Mouse (Mus musculus): Measurements from ENCODE around the gene Mettl15.
"Not testable (repeated sequence)": the region's sequence is repeated elsewhere in the genome, so short reads cannot be mapped to it uniquely, and the experiment has no call there.

Gene Mettl15

DNA sequence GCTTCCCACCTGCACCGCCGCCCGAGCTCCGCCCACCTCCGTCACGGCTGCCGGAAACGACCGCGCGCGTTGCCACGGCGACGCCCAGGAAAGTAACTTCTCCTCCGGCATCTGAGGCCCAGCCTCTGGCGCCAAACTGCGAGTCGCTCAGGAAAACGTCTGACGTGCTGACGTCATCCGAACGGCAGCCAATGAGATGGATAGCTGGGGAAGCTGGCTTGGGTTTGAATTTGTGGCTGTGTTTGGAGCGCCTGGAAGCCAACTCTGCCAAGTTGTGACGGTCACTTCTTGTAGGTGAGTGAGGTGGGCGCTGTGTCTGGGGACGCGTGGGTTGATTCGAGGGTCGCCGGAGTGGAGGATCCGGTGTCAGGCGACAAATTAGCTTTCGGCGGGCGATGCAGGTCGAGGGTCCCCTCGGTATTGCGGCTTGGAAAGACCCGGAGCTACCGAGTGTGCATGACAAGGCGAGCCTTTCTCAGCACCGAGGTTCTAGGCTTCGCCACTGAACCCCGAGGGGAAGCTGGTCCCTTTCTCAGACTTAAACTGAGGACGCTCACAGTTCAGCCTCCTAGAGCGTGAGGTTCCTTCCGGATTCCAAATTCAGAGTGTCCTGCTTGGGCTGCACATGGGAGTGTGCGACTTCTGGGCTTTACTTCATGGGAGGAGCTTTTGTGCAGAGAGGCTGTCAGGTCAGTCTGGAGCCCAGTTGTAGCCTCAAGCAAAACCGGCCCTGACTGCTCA lies at the start of gene Mettl15, which contains the start of gene Kif18a:
Gene Mettl15, minus strand, starts transcription at position 149 of the 741 bp plus-strand sequence.
Gene Kif18a, plus strand, starts transcription at position 139 of the 741 bp plus-strand sequence.
- peak; percentile 89 to 98 for DNase-seq (ENCODE audit: low spot score in 2 of 2)

DNA sequence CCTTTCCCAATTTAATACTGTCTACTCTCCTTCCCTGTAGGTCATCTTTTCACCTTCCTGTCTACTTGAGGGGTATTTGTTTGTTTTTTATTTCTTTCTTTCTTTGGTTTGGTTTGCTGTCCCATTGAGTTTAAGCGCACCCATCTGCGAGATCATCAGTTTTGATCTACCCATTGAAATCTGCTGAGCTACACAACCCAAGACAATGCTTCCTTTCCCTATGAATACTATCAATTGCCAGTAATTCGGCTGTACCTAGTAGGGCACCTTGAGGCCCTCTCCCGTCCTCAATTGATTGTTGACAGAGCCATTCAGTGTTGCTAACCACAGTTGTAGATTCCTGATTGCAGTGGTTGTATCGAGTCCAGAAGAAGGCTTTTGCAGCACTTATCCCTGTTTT lies 30.8 kb upstream of the Mettl15 start:
- no peak for DNase-seq (ENCODE audit: low spot score in 2 of 2)

DNA sequence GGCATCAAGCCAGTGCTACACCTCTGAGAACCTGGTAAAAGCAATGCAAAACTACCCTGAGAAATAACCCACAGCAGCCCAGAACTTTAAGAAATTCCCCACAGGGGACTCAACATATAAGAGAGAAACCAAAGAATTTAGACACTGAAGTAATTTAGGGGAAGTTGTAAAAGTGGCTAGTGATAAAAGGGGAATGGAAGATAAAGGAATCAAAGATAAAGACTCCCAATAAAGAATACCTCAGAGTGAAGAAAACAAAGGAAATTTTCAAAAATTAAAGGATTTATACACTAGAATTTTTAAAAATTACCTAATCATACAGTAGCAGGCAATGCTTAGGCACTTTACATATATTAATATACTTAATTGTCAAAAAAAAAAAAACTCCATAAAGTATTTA lies 23.1 kb upstream of the Mettl15 start:
- no peak for DNase-seq (ENCODE audit: low spot score in 2 of 2)

DNA sequence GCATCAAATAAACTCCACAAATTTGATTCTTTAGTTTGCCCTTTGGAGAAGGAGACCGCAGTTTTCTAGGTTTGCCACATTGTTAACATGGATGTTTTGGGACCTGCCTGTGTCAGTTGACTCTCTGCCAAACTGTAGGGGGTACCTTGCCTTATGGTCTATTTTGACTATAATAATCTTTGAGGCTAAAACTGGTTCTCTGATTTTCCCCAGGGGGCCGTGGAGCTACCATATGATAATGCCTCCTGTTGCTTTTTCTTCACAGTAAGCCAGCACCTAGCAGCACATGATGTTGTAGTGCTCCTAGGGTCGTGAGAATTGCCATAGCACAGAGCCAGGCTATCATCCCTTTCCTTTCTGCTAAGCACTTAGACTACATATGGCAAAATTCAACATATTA lies 21.7 kb upstream of the Mettl15 start:
- no peak for DNase-seq (ENCODE audit: low spot score in 2 of 2)

DNA sequence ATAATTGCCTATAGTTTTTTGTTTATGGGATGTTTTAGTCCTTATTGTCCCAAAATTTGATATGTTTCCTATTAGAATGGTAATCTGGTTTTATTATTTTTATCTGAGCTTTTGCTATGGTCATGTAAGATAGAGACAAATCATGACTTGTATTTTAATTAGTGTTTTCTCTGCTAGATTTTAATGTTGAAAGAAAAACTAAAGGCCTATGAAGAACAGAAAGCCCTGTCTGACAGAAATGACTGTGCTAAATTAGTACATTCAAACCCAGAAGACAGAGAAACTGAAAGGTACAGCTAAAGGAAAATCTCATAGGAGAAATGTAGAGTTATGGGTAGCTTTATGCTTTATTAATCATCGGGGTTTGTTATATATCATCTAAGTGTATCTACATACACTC lies 17.6 kb upstream of the Mettl15 start:
- no peak for DNase-seq (ENCODE audit: low spot score in 2 of 2)

DNA sequence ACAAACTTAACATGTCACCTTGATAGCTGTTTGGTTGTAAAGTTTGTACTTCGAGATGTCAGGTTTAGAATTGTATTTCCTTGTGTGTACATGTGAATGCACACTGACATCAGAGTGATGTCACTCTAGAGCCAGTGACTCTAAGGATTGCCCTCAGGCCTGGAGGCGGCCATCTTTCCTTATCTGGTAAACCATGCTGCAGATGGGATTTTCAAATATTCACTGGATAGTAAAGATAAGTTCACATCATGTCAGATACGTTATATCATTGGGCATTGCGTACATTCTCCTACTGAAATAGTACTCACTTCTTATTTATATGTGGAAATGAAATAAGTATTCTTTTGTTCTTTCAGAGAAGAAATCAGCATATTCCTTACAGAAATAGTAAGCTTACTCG lies 15.7 kb upstream of the Mettl15 start:
- no peak for DNase-seq (ENCODE audit: low spot score in 2 of 2)

DNA sequence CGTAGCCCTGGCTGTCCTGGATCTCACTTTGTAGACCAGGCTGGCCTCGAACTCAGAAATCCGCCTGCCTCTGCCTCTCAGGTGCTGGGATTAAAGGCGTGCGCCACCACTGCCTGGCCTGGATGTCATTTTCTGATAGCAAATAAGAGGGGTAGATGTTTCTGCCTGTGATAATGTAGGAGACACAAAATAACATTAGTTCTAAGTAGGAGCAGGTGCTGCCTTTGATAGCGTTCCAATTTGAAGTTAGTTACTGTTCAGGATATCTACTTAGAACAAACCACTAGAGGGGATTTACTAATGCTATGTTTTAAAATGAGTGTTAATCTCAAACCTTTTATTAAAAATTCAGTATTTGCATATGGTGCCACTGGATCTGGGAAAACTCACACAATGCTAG lies 8.8 kb upstream of the Mettl15 start:
- no peak for DNase-seq (ENCODE audit: low spot score in 2 of 2)

DNA sequence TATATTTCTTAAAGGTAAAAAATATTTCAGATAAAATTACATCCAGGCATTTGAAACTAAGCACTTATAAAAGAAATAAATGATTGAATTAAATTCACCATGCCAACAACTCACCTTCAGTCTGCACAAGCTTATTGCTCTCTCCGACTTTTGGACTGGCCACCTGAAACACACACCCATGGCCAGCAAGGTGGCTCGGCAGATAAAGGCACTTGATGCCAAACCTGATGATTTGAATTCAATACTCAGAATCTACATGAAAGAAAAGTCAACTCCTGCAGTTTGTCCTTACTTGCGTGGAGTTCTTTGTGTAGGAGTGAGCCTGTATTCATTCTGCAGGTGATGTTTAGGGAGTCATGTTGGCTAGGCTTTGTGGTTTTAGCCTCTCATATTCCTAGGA lies 3.6 kb upstream of the Mettl15 start:
- peak; percentile 44 to 71 for DNase-seq (ENCODE audit: low spot score in 2 of 2)

DNA sequence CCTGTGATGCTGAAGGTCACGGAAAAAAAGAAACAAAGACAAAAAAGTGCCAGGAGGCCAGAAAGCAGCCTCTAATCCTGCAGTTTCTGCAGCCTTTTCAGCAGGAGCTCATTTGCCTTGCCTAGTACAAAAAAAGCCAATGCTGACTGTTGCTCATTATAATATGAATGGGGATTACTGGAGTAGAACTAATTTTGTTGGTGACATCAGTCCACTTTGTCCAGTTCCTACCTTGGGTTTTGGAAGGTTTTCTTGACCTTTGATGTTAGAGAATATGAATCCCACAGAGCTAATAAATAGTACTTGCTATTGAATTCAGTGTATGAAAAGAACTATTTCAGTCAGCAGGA lies 768 bp upstream of the Mettl15 start:
- no peak for DNase-seq (ENCODE audit: low spot score in 2 of 2)

DNA sequence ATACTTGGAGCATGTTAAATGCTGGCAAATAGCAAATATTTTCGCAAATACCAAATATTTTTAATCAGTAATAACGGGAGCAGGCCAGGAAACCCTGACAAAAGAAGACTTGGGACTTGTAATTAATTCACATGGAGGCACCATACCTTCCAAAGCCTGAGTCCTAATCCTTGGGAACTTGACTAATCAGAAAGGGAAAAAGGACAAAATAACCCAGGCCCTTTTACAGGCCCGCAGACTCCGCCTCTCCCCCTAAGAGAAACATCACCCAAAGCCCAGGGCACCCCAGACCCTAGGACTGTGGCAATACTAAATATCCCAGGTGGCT lies 312 bp downstream of the Mettl15 start:
- DNase-seq (ENCODE audit: low spot score in 2 of 2) = no peak

DNA sequence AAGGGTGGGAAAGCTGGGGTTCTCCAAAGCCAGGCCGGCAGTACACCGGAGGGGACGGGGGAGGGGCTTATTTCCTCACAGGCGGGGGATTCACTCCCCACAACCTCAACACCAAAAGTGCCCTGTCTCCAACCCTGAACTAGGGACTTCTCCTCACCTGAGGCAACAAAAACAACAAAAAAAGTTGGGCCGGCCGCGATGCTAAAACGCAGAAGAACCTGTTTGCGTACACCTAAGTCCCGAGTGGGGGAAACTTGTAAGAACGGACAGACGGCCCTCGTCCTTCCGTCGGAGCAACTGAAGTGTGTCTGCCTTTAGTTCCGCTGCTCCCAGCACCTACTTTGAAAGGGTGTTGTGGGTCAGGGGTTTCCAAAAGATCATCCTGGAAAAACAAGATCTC lies 2.5 kb downstream of the Mettl15 start:
- peak; percentile 62 to 66 for DNase-seq (ENCODE audit: low spot score in 2 of 2)

DNA sequence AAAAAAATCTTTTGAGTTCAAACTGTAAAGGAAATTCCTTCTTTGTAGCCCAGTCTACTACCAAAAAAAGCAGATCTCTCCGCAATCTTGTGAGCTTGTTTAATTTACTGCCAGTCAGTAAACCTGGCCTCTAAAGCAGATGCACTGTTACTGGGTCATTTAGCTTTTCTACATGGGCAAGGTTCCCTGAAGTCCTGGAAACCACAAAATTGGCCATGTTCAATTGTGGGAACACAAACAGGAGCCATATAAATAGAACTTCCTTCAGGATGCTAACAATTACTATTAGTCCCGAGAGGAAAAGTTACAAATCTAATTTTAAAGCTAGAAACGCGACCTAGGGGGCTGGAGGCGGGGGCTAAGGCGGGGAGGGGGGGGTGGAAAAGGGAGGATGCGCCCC lies 3.0 kb downstream of the Mettl15 start:
- DNase-seq (ENCODE audit: low spot score in 2 of 2) = no peak

DNA sequence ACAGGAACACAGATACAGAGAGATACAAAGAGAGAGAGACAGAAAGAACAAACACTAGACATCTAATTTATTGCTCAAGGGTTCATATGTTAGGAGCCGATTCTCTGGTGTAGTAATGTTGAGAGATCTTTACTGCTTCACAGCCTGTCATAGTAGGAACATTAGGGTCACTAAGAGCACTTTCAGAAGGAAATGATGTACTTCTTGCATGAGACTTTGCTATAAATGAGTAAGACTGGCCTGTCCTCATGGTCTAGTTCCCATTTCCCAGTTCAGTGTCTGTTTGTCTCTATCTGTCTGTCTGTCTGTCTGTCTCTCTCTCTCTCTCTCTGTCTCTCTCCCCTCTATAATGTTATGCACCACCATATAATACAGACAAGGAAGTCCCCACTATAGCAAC lies 7.5 kb downstream of the Mettl15 start:
- no peak for DNase-seq (ENCODE audit: low spot score in 2 of 2)

DNA sequence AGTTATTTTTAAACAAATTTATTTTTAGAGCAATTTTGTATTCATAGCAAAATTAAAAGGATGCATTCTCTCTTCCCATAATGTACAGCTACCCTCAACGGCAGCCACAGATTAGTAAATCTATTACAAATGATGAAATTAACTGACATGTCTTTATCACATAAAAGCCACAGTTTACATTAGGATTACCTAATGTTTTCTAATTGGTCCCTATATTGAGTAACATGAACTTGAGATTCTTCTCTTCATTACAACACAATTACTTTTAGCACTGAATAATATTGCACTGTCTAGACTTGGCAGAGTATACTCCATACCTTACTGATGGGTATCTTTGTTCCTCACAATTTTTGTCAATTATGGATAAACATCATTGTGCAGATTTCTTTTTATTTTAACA lies 17.8 kb downstream of the Mettl15 start:
- no peak for DNase-seq (ENCODE audit: low spot score in 2 of 2)

DNA sequence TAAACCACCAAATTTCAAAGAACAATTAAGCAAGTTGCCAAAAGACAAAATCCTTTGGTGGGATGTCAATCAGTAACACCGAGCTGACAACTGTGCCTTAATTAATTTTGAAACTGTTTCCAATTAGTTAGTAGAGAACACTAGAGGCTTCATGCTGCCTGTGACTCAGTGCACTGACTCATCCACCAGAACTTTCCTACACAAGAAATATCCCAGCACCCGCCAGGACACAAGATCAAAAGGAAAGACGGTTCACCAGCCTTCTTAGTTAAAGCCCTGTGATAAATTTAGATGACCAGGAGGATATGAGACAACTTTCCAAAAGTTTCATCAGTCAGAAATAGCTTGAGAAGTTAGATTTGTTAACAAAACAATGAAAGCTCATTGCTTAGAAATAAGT lies 38.6 kb downstream of the Mettl15 start:
- DNase-seq (ENCODE audit: low spot score in 2 of 2) = no peak

DNA sequence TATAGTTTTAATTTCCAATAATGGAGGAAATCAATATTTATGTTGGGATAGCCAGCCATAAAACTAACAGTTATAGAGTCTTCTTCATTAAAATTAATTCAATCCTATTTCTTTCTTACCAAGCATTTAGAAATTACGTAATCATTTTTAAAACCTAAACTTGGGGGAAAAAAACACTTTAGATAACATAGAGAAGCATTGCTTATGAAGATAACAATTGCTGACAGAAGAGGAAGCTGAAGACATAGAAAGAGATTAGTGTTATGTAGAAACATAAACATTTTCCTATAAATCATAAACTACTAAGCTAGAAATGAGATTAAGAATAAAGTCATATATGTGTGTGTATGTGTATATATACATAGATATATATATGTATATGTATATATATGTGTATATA lies 44.8 kb downstream of the Mettl15 start:
- DNase-seq (ENCODE audit: low spot score in 2 of 2) = no peak

DNA sequence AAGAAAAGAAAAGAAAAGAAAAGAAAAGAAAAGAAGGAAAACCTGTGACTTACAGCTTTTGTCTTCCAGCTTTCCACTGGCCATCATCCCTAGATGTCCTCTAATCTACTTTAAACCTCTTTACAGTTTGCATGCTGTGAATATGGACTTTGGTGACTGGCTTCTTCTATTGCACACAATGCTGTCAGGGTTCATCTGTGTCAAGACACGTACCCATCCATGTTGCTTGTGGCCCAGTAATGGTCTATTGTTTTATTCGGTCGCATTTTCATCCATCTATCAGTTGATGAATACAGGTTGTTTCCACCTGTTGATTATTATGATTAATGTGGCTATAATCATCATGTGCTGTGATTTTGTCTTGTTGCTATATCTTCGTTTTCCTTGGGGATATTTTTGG lies 46.7 kb downstream of the Mettl15 start:
- no peak for DNase-seq (ENCODE audit: low spot score in 2 of 2)

DNA sequence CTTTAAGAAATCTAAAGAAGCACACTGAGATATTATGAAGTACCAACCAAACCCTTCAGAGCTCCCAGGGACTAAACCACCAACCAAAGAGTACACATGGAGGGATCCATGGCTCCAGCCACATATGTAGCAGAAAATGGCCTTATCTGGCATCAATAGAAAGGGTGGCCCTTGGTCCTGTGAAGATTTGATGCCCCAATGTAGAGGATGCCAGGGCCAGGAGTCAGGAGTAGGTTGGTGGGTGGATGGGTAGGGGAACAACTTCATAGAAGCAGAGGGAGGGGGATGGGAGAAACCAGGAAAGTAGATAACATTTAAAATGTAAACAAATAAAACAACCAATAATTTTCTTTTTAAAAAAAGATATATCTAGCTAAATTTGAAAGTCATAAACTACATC lies 50.1 kb downstream of the Mettl15 start:
- no peak for DNase-seq (ENCODE audit: low spot score in 2 of 2)

DNA sequence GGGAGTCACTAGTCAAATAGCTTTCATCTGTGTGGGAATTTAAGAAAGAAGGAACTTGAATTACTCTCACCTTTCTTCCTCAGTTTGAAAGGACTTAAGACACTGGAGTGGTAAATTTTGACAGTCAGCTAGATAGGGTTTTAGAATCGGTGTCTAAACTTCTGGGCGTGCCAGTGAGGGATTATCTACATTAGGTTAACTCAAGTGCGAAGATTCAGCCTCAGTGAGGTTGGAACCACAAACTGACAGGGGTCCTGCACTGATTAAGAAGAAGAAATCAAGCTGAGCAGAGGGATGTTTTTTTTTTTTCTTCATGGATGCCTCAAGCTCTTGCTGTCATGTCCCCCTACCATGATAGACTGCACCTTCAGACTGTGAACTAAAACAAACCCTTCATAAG lies 53.4 kb downstream of the Mettl15 start:
- DNase-seq (ENCODE audit: low spot score in 2 of 2) = no peak

DNA sequence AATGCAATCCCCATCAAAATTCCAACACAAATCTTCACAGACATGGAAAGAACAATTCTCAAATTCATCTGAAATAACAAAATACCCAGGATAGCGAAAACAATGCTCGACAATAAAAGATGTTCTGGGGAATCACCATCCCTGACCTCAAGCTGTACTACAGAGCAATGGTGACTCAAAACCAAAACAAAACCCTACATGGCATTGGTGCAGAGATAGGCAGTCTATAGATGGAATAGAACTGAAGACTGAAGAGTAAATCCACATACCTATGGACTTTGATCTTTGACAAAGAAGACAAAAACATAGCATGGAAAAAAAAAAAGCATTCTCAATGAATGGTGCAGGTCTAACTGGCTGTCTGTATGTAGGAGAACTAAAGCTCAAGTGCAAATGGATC lies 59.1 kb downstream of the Mettl15 start:
- no peak for DNase-seq (ENCODE audit: low spot score in 2 of 2)

DNA sequence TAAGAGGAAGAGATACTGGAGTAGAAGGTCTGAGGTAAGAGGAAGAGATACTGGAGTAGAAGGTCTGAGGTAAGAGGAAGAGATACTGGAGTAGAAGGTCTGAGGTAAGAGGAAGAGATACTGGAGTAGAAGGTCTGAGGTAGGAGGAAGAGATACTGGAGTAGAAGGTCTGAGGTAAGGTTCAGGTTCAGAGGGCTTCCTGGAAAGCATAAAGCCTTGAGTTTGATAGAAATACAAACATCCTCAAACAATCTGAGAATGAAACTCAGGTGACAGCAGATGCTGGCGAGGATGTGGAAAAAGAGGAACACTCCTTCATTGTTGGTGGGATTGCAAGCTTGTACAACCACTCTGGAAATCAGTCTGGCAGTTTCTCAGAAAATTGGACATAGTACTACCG lies 63.9 kb downstream of the Mettl15 start:
- DNase-seq (ENCODE audit: low spot score in 2 of 2) = not testable (repeated sequence)

DNA sequence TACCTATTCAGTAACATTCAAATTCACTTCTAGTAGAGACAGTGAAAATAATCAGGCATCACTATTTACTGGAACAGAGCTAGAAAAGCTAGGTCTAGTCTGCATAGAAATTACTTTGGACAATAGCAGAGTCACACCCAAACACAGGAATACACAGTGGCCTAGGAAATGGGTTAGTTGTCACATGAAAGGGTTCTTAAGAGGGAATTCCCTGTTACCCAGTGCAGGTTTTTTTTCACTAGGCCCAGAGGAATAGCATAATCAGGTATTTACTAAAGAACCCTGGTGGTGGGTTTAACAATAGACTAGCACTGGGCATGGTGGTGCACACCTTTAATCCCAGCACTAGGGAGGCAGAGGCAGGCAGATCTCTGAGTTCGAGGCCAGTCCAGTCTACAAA lies 69.9 kb downstream of the Mettl15 start:
- DNase-seq (ENCODE audit: low spot score in 2 of 2) = not testable (repeated sequence)

DNA sequence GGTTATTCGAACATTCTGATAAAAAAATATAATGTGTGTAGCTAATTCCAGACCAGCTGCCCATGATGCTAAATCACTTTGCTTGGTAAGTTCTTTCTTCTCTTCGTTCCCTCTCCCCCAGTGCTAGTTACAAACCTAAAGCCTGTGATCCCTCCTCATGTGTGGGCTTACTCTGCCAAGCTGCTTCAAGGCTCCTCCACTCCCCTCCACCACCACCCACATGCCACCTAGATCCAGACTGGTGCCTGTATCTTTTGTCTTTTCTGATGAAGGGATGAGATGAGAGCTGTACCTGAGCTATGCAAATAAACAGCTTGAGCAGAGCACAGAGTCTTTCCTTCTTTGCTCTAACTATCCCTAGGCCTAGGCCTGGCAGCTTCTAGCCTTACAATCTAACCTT lies 72.5 kb downstream of the Mettl15 start:
- DNase-seq (ENCODE audit: low spot score in 2 of 2) = no peak

DNA sequence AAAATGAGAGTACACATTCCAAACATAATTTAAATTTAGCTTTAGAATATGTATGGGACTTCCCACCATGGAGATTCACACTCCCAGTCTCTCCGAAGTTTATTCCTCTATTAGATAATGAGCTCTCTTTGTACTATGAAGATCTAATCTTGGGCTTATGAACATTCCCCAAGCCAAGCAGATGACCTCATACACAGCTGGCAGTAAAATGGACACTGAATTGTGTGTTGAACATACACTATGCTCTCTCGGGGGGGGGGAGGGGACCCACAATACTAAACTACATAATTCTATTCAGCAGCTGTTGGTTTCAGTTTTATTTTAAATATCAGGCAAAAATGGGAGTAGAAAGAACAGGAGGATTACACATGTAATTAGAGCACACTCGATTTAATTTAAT lies 97.6 kb downstream of the Mettl15 start:
- DNase-seq (ENCODE audit: low spot score in 2 of 2) = no peak

Measured in spleen, postnatal 10 days (tissue).